13 mouse cellular contexts compared by ENCODE assay signal in the genomic region with DNA sequence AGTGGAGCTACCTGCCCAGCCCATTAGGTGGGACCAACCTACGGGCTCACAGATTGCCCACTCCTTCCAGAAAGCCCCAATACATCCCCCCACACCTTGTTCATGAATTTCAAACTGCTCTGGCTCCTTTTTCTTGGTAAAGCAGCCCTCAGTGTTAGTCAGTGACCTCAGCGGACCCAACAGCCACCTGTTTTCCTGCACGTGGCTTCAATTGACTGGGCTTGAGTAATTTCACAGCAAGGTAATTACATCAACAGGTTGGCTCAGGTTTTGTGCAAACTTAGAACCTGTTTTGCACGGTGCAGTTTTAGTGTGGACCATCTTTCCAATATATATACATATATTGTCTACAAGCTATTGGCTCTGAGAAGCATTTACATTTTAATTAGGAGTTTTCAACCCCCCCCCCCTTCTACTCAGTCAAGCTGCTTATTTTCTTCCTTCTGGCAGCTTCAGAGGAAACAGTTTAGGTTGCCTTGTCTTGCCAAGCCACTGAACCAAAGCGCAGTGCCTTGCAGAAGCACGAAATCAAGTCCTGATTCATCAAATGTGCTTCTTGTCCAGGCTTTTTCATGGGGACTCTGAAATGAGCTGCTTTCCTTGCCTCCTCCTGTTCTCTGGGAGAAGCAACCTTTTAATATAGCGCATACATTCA. TPM values are rescaled to one million over a fixed set of nuclear protein-coding genes. Genes with fewer than 3 reads are reported as not detected.
A peak's percentile ranks its signal among the peaks of the same experiment; 100 is the strongest.
DNase-seq lines count a peak whose midpoint lies in the region; ATAC-seq and TF ChIP-seq lines count a peak whose summit lies in the region.
"Had no signal": no experiment of that assay in that cellular context is flagged by ENCODE, and none has a peak within 500 bp of the region (broad histone marks: within the 10 kb centered on the region; RNA-seq: fewer than 3 reads in every experiment).

No protein-coding gene starts in this region.

- no peak for TF ChIP-seq CTCF in CH12.LX (conservative IDR thresholded peaks at IDR 0.05 in 1 of 2, IDR thresholded peaks at IDR 0.05 in 1 of 2; ENCODE audit: low read depth in 2 of 2, low read length in 2 of 2)
- no peak for TF ChIP-seq CTCF in kidney, postnatal 0 days (IDR thresholded peaks at IDR 0.05; ENCODE audit: low read depth)
- no peak for TF ChIP-seq CTCF in layer of hippocampus, adult 2 months (conservative IDR thresholded peaks at IDR 0.05)

- no peaks in the 10 kb centered on the region for H3K27me3 ChIP-seq in forebrain, embryonic 13.5 days
- H3K27me3 ChIP-seq in forebrain, embryonic 12.5 days: no peaks in the 10 kb centered on the region
- no peaks in the 10 kb centered on the region for H3K27me3 ChIP-seq in CH12.LX (replicated peaks)
- no peaks in the 10 kb centered on the region for H3K27me3 ChIP-seq in kidney, postnatal 0 days (ENCODE audit: insufficient read depth, low read length)
- H3K27me3 ChIP-seq: neural tube, embryonic 12.5 days had no signal

- WGBS in forebrain, embryonic 13.5 days: 85% methylated on average over 7 of the region's 7 CpGs
- 79% methylated on average over 7 of the region's 7 CpGs for WGBS in forebrain, embryonic 12.5 days
- 56% methylated on average over 7 of the region's 7 CpGs for WGBS in kidney, postnatal 0 days

- TF ChIP-seq RAD21 in CH12.LX (IDR thresholded peaks at IDR 0.05; ENCODE audit: low read depth, low read length): no peak

- TF ChIP-seq POLR2A in CH12.LX (IDR thresholded peaks at IDR 0.05; ENCODE audit: low read depth, low read length): no peak

- dilution Hi-C loops in CH12.LX (cut with MboI; ENCODE audit: extremely low pct_ligation_motif_present, extremely low pct_unique_long_range_greater_than_20kb, low sequenced_read_pairs): no loop called here

- H3K9ac ChIP-seq in forebrain, embryonic 13.5 days: no peak overlapping the region
- H3K9ac ChIP-seq in forebrain, embryonic 12.5 days: no peak overlapping the region
- H3K9ac ChIP-seq in CH12.LX (ENCODE audit: insufficient read depth, low read depth): no peak overlapping the region
- no peak overlapping the region for H3K9ac ChIP-seq in kidney, postnatal 0 days (ENCODE audit: low read depth, low read length)
- H3K9ac ChIP-seq: neural tube, embryonic 12.5 days had no signal

- H3K9me3 ChIP-seq in forebrain, embryonic 13.5 days (replicated peaks): no peaks in the 10 kb centered on the region
- H3K9me3 ChIP-seq in forebrain, embryonic 12.5 days: no peaks in the 10 kb centered on the region
- no peaks in the 10 kb centered on the region for H3K9me3 ChIP-seq in CH12.LX (replicated peaks; ENCODE audit: low read length)
- no peaks in the 10 kb centered on the region for H3K9me3 ChIP-seq in kidney, postnatal 0 days (replicated peaks; ENCODE audit: low read length)
- H3K9me3 ChIP-seq: neural tube, embryonic 12.5 days had no signal

- no peak overlapping the region for H3K4me2 ChIP-seq in forebrain, embryonic 13.5 days
- H3K4me2 ChIP-seq in forebrain, embryonic 12.5 days: no peak overlapping the region
- H3K4me2 ChIP-seq in CH12.LX (ENCODE audit: insufficient read depth, low read depth, poor library complexity, severe bottlenecking): no peak overlapping the region
- H3K4me2 ChIP-seq in kidney, postnatal 0 days (ENCODE audit: low read length): no peak overlapping the region
- H3K4me2 ChIP-seq: neural tube, embryonic 12.5 days had no signal

- no peaks in the 10 kb centered on the region for H3K36me3 ChIP-seq in forebrain, embryonic 13.5 days (ENCODE audit: poor library complexity, severe bottlenecking)
- H3K36me3 ChIP-seq in forebrain, embryonic 12.5 days (replicated peaks): no peaks in the 10 kb centered on the region
- no peaks in the 10 kb centered on the region for H3K36me3 ChIP-seq in CH12.LX (replicated peaks in 1 of 2; ENCODE audit: control insufficient read depth in 1 of 2, insufficient read depth in 1 of 2, low read length in 1 of 2)
- no peaks in the 10 kb centered on the region for H3K36me3 ChIP-seq in kidney, postnatal 0 days (ENCODE audit: insufficient read depth, low read length)
- H3K36me3 ChIP-seq: neural tube, embryonic 12.5 days had no signal

- no peak for DNase-seq in CH12.LX (ENCODE audit: extremely low read depth)
- peak; percentile 35 for DNase-seq in forelimb bud, embryonic 11.5 days (ENCODE audit: low read depth, low spot score)
- DNase-seq in kidney, postnatal 0 days (ENCODE audit: low spot score): peak; percentile 23
- no peak for DNase-seq in right cerebral cortex, postnatal 36 days (ENCODE audit: low spot score in 2 of 2)
- DNase-seq in embryo, embryonic 11 days: no peak
- DNase-seq in layer of hippocampus, adult 2 months (ENCODE audit: low spot score in 2 of 2): no peak
- DNase-seq: B cell, adult 2 months; cerebellum, adult 2 months had no signal

- H3K79me2 ChIP-seq in CH12.LX (replicated peaks; ENCODE audit: control insufficient read depth, extremely low read depth, insufficient read depth, poor library complexity, severe bottlenecking): no peaks in the 10 kb centered on the region

- in situ Hi-C loops in CH12.LX (cut with MboI; ENCODE audit: low pct_ligation_motif_present, low pct_unique_long_range_greater_than_20kb, low sequenced_read_pairs): no loop called here

- no peaks in the 10 kb centered on the region for H3K4me1 ChIP-seq in forebrain, embryonic 13.5 days
- peaks cover 5% of the 10 kb centered on the region; the same call in 1 of the 2 replicates for H3K4me1 ChIP-seq in forebrain, embryonic 12.5 days
- peaks cover 9 to 32% of the 10 kb centered on the region in 2 experiments for H3K4me1 ChIP-seq in CH12.LX (ENCODE audit: control insufficient read depth in 1 of 2, insufficient read depth in 2 of 2)
- peaks cover 12% of the 10 kb centered on the region for H3K4me1 ChIP-seq in kidney, postnatal 0 days (replicated peaks; ENCODE audit: insufficient read depth, low read length)
- H3K4me1 ChIP-seq: neural tube, embryonic 12.5 days had no signal

- no peak for TF ChIP-seq EP300 in CH12.LX (IDR thresholded peaks at IDR 0.05; ENCODE audit: low read length)

- H3K27ac ChIP-seq in forebrain, embryonic 13.5 days: no peak overlapping the region
- H3K27ac ChIP-seq in forebrain, embryonic 12.5 days: no peak overlapping the region
- no peak overlapping the region for H3K27ac ChIP-seq in CH12.LX (ENCODE audit: insufficient read depth, low read depth)
- peak overlapping the region; percentile 71 for H3K27ac ChIP-seq in kidney, postnatal 0 days
- H3K27ac ChIP-seq in layer of hippocampus, adult 2 months: no peak overlapping the region
- H3K27ac ChIP-seq: neural tube, embryonic 12.5 days had no signal

- peak; percentile 32; the same call in 1 of the 2 replicates for ATAC-seq in forebrain, embryonic 13.5 days
- no peak for ATAC-seq in forebrain, embryonic 12.5 days (ENCODE audit: low FRiP score)
- ATAC-seq in kidney, postnatal 0 days (replicated peaks; ENCODE audit: low FRiP score, low read depth): peak; percentile 60
- ATAC-seq: midbrain, embryonic 16.5 days had no signal

- no peak overlapping the region for H3K4me3 ChIP-seq in forebrain, embryonic 13.5 days
- no peak overlapping the region for H3K4me3 ChIP-seq in forebrain, embryonic 12.5 days (replicated peaks)
- H3K4me3 ChIP-seq in CH12.LX (replicated peaks in 1 of 3; ENCODE audit: low read depth in 2 of 3, low read length in 2 of 3, poor library complexity in 1 of 3): no peak overlapping the region
- H3K4me3 ChIP-seq in kidney, postnatal 0 days (replicated peaks; ENCODE audit: low read depth, low read length): no peak overlapping the region
- no peak overlapping the region for H3K4me3 ChIP-seq in layer of hippocampus, adult 2 months
- H3K4me3 ChIP-seq: erythroblast, embryonic 14.5 days; neural tube, embryonic 12.5 days had no signal

TF ChIP-seq in CH12.LX, 34 proteins besides CTCF, POLR2A, EP300 and RAD21:
- no peak for TF ChIP-seq MAFK (IDR thresholded peaks at IDR 0.05; ENCODE audit: insufficient replicate concordance, low read length)
- peak; percentile 47 for TF ChIP-seq BHLHE40 (IDR thresholded peaks at IDR 0.05; ENCODE audit: low read depth, low read length)

RNA-seq across cellular contexts. Expression of a gene that starts 35.0 kb away (rescaled TPM):
- 6.3 and 7.4 TPM in 2 replicates for polyA plus RNA-seq in forebrain, embryonic 13.5 days (2015; fragmentation: Nextera tagmentation; extraction: Ambion mirVana)
- polyA plus RNA-seq in forebrain, embryonic 12.5 days (2016; fragmentation: Nextera tagmentation; extraction: Ambion mirVana): 6.5 and 7.7 TPM in 2 replicates
- total RNA-seq in CH12.LX (2012; rRNA removed) (32.7 and 37.8 TPM in 2 replicates), CH12.LX (2014; rRNA removed) (51.0 and 52.0 TPM in 2 replicates)
- 33.7 and 48.7 TPM in 2 replicates for polyA plus RNA-seq in CH12.LX (2012; ENCODE audit: insufficient read length, low read depth)
- polyA plus RNA-seq in kidney, postnatal 0 days (2015; fragmentation: Nextera tagmentation; extraction: Ambion mirVana): 37.7 and 42.6 TPM in 2 replicates
- total RNA-seq in layer of hippocampus, adult 2 months (2021): 10 to 100 TPM; 18.9 to 20.1 TPM

Comparison
In these comparisons a context has a peak if more than half of its experiments do, and no peak if none do; other contexts are left out.
1. DNase-seq: peak in forelimb bud, embryonic 11.5 days (single experiment) and kidney, postnatal 0 days (single experiment); none in CH12.LX (single experiment), right cerebral cortex, postnatal 36 days (0 of 2), embryo, embryonic 11 days (single experiment) and layer of hippocampus, adult 2 months (0 of 2).